ENCODE assay signal across 10 mouse cellular contexts in genomic region chr12:83301616-83302319, GRCm38 (mm10).
DNase-seq lines count a peak whose midpoint lies in the region; ATAC-seq and TF ChIP-seq lines count a peak whose summit lies in the region.
"Had no signal": no experiment of that assay in that cellular context is flagged by ENCODE, and none has a peak within 500 bp of the region (broad histone marks: within the 10 kb centered on the region; RNA-seq: fewer than 3 reads in every experiment).

No protein-coding gene starts in this region.

- 0 out of 2 replicates have a peak overlapping the region, but pooled peaks have one; percentile 7 for H3K4me3 ChIP-seq in E14TG2a.4 (replicated peaks; ENCODE audit: low read length)
- no peak overlapping the region for H3K4me3 ChIP-seq in heart, embryonic 10.5 days
- H3K4me3 ChIP-seq in kidney, postnatal 0 days (replicated peaks; ENCODE audit: low read depth, low read length) = no peak overlapping the region
- H3K4me3 ChIP-seq in liver, postnatal 0 days (ENCODE audit: low read depth, low read length) = no peak overlapping the region
- H3K4me3 ChIP-seq: embryonic facial prominence, embryonic 13.5 days; limb, embryonic 15.5 days had no signal

- TF ChIP-seq CTCF in E14TG2a.4 (conservative IDR thresholded peaks at IDR 0.05; ENCODE audit: low read length) = no peak
- no peak for TF ChIP-seq CTCF in kidney, postnatal 0 days (IDR thresholded peaks at IDR 0.05; ENCODE audit: low read depth)
- no peak for TF ChIP-seq CTCF in liver, postnatal 0 days (IDR thresholded peaks at IDR 0.05; ENCODE audit: low read depth)

- no peaks in the 10 kb centered on the region for H3K9me3 ChIP-seq in E14TG2a.4 (ENCODE audit: low read length)
- no peaks in the 10 kb centered on the region for H3K9me3 ChIP-seq in heart, embryonic 10.5 days
- H3K9me3 ChIP-seq in kidney, postnatal 0 days (replicated peaks; ENCODE audit: low read length) = no peaks in the 10 kb centered on the region
- H3K9me3 ChIP-seq in liver, postnatal 0 days (ENCODE audit: low read length) = peaks cover 3% of the 10 kb centered on the region; the same call in 1 of the 2 replicates
- H3K9me3 ChIP-seq: embryonic facial prominence, embryonic 13.5 days; limb, embryonic 15.5 days had no signal

- H3K27me3 ChIP-seq in E14TG2a.4 (ENCODE audit: insufficient read depth, low read length) = peaks cover 14% of the 10 kb centered on the region; the same call in 1 of the 2 replicates
- no peaks in the 10 kb centered on the region for H3K27me3 ChIP-seq in heart, embryonic 10.5 days (ENCODE audit: insufficient read depth, poor library complexity, severe bottlenecking)
- no peaks in the 10 kb centered on the region for H3K27me3 ChIP-seq in kidney, postnatal 0 days (ENCODE audit: insufficient read depth, low read length)
- H3K27me3 ChIP-seq in liver, postnatal 0 days (ENCODE audit: insufficient read depth, low read length) = no peaks in the 10 kb centered on the region
- H3K27me3 ChIP-seq: limb, embryonic 15.5 days had no signal

- peak overlapping the region; percentile 78 for H3K27ac ChIP-seq in heart, embryonic 10.5 days
- H3K27ac ChIP-seq in kidney, postnatal 0 days = no peak overlapping the region
- H3K27ac ChIP-seq in liver, postnatal 0 days (ENCODE audit: low read depth) = no peak overlapping the region
- H3K27ac ChIP-seq: embryonic facial prominence, embryonic 13.5 days; limb, embryonic 15.5 days had no signal

- H3K4me2 ChIP-seq in kidney, postnatal 0 days (ENCODE audit: low read length) = no peak overlapping the region
- no peak overlapping the region for H3K4me2 ChIP-seq in liver, postnatal 0 days (ENCODE audit: low read depth, low read length)
- H3K4me2 ChIP-seq: limb, embryonic 15.5 days had no signal

- no peak overlapping the region for H3K9ac ChIP-seq in kidney, postnatal 0 days (ENCODE audit: low read depth, low read length)
- no peak overlapping the region for H3K9ac ChIP-seq in liver, postnatal 0 days (replicated peaks)
- H3K9ac ChIP-seq: embryonic facial prominence, embryonic 13.5 days; limb, embryonic 15.5 days had no signal

- DNase-seq in cerebellum, adult 18-20 months = peak; percentile 60 to 61
- DNase-seq in heart, embryonic 10.5 days (ENCODE audit: low spot score) = no peak
- DNase-seq in kidney, postnatal 0 days (ENCODE audit: low spot score) = peak; percentile 62
- DNase-seq in right cerebral cortex, postnatal 36 days (ENCODE audit: low spot score in 2 of 2) = no peak
- no peak for DNase-seq in ovary, adult 18-20 months (ENCODE audit: low spot score)
- no peak for DNase-seq in lung, postnatal 36 days
- no peak for DNase-seq in liver, postnatal 0 days

- no peak for TF ChIP-seq EP300 in liver, postnatal 0 days (IDR thresholded peaks at IDR 0.05; ENCODE audit: low read depth)

- peak; percentile 79 for ATAC-seq in kidney, postnatal 0 days (replicated peaks; ENCODE audit: low FRiP score, low read depth)
- no peak for ATAC-seq in liver, postnatal 0 days

- 71% methylated on average over 18 of the region's 18 CpGs for WGBS in heart, embryonic 10.5 days
- WGBS in kidney, postnatal 0 days = 50% methylated on average over 18 of the region's 18 CpGs
- 83% methylated on average over 18 of the region's 18 CpGs for WGBS in liver, postnatal 0 days (ENCODE audit: insufficient replicate concordance)

- H3K36me3 ChIP-seq in E14TG2a.4 (ENCODE audit: insufficient read depth, low read length) = no peaks in the 10 kb centered on the region
- peaks cover 29% of the 10 kb centered on the region for H3K36me3 ChIP-seq in heart, embryonic 10.5 days
- no peaks in the 10 kb centered on the region for H3K36me3 ChIP-seq in kidney, postnatal 0 days (ENCODE audit: insufficient read depth, low read length)
- 0 out of 2 replicates have a peak, but pooled peaks cover 5% of the 10 kb centered on the region for H3K36me3 ChIP-seq in liver, postnatal 0 days (replicated peaks; ENCODE audit: insufficient read depth, low read length)
- H3K36me3 ChIP-seq: embryonic facial prominence, embryonic 13.5 days; limb, embryonic 15.5 days had no signal

- peaks cover 52% of the 10 kb centered on the region for H3K4me1 ChIP-seq in E14TG2a.4 (replicated peaks; ENCODE audit: low read depth, low read length)
- peaks cover 33% of the 10 kb centered on the region for H3K4me1 ChIP-seq in heart, embryonic 10.5 days
- H3K4me1 ChIP-seq in kidney, postnatal 0 days (replicated peaks; ENCODE audit: insufficient read depth, low read length) = no peaks in the 10 kb centered on the region
- H3K4me1 ChIP-seq in liver, postnatal 0 days (ENCODE audit: insufficient read depth) = no peaks in the 10 kb centered on the region

Comparison
In these comparisons a context has a peak if more than half of its experiments do, and no peak if none do; other contexts are left out.
1. DNase-seq: peak in cerebellum, adult 18-20 months (2 of 2) and kidney, postnatal 0 days (single experiment); none in heart, embryonic 10.5 days (single experiment), right cerebral cortex, postnatal 36 days (0 of 2), ovary, adult 18-20 months (single experiment), lung, postnatal 36 days (single experiment) and liver, postnatal 0 days (single experiment).